Mouse (Mus musculus): ENCODE results near the gene Lamtor5.

DNA sequence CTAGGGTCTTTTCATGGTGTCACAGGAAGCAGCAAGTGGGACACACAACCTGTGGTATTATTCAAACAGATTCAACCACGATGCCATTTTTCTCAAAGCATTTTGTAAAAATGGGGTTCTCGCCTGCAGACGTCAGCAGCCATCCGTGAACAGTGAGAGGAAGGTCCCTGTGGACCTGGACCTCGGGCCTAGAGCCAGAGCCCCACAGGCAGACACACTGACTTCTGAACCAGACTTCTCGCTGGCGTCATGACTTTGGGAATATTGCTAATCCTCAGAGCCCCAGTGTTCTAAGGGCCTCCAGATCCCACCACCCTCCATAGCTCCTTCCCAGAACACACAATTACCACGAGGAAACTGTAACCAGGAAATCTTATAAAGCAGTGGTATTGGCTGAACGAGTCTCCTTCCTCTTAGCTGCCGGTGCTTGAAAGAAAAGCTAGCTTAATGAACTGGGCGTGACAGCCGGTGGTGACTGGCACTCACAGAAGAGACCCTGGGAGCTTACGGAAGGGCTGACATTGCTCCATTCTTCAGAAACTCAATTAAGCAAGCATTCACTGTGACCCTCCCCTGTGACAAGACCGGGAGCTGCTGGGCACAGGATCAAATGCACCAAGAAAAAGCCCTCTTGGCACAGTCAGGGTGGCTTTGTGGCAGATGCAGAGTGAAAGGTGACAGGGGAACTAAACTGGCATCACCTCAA is 37.1 kb upstream of the Lamtor5 start:
- TF ChIP-seq POLR2A (IDR thresholded peaks at IDR 0.05; ENCODE audit: borderline replicate concordance, extremely low read depth, low read depth, low read length) (no peak), CTCF (IDR thresholded peaks at IDR 0.05; ENCODE audit: insufficient read depth, low read length) (no peak)
